Mouse (Mus musculus) liver (tissue): ENCODE data around the gene Ilf3.
A peak's percentile ranks its signal among the peaks of the same experiment; 100 is the strongest.
"Not testable (repeated sequence)": the region's sequence is repeated elsewhere in the genome, so short reads cannot be mapped to it uniquely, and the experiment has no call there.

Experiments used
- DNase-seq: peaks from one replicate; pipeline ENCODE4 v3.0.0-alpha.2; 2020; ENCODE audit warnings: mixed read lengths

Ilf3 gene

DNA sequence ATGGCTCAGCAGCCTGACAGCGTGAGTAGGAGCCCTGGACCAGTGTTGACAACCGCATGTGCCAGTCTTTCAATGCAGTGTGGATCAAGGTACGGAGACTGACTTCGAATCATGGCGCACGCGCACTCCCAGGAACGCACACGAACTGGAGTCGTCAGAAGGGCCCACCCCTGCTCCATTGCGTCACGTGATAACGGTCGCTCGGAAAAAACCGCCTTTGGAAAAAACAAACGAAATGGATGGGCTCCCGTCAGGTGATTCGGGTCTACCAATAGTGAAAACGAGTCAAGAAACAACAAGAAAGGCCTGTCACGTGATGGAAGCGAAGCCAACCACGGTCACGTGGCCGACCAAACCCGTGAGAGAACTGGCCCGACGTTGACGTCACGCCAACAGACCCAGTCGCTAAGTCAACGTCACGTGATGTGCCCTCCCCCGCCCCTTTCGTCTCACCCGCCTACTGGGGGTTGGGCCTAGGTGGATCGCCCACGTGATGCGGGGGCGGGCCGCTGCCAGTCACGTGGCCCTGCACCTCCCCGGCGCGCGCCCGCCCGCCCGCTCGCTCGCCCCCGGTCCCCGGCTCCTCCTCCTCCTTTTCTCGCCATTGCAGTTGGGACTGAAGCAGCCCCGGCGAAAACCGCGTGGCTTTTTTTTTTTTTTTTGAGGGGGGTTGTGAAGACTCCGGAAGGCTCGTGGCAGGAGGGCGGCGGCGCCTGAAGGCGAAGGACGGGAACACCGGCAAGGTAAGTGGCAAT lies at the start of gene Ilf3:
Gene Ilf3, plus strand, starts transcription at position 515 of the 755 bp plus-strand sequence.
- DNase-seq = peak; percentile 100

DNA sequence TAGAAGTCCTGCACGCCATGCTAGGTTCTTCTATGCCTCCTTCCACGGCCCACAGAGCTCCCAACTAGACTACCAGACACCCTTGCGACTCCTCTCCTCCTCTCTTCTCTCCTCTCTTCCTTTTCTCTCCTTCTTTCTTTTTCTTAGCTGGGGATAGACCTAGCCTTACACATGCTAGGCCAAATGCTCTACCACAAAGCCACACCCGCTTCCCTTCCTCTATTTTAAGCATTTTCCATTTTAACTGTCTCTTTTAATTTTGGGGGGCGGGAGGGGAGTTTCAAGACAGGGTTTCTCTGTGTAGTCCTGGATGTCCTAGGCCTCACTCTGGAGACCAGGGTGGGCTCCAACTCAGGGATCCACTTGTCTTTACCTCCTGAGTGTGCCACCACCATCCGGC lies 48.9 kb upstream of the Ilf3 start:
- DNase-seq = no peak

- no peak for DNase-seq
Measured at GRCm38 (mm10) chr9:21319503-21319902, 48.2 kb upstream of the Ilf3 start.

GRCm38 (mm10) chr9:21320280-21320618 lies 47.4 kb upstream of the Ilf3 start:
- DNase-seq = no peak

GRCm38 (mm10) chr9:21320619-21321512 lies 46.8 kb upstream of the Ilf3 start, which contains the start of gene Slc44a2:
TSS of gene Slc44a2 (plus strand) at chr9:21320698.
- DNase-seq = peak; percentile 91

- DNase-seq = peak; percentile 78
Measured at GRCm38 (mm10) chr9:21321513-21321835, 46.2 kb upstream of the Ilf3 start.

DNA sequence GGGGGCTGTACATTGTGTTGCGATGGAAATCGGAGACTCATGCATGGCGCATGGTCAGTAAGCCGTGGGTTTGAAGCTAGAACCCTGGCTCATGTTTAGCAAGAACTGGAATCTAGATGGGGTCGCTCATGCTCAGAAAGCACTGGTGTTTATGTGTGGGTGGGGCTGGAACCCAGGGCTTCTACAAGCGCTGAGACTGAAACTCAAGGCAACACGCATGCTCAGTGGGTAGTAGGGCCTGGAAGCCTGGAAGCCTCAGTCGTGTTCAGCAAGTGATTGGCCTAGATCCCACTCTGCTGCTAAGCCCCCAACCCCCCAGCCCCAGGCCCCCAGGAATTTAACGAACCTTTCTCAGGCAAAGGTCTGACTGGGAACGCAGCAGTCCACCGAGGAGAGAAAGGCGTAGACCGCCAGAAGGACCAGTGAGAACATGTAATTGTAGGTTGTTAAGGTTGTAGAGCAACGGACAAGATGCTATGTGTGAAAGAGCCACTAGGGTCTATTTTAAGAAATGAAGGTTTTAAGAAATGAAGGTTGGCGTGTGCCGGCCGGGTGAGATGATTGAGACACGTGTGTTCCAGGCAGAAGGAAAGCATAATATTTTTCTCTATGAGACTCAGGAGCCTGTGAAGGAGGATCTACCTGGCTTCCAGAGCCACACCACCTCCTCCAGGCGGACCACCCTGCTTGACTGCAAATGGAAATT lies 45.3 kb upstream of the Ilf3 start:
- no peak for DNase-seq

DNA sequence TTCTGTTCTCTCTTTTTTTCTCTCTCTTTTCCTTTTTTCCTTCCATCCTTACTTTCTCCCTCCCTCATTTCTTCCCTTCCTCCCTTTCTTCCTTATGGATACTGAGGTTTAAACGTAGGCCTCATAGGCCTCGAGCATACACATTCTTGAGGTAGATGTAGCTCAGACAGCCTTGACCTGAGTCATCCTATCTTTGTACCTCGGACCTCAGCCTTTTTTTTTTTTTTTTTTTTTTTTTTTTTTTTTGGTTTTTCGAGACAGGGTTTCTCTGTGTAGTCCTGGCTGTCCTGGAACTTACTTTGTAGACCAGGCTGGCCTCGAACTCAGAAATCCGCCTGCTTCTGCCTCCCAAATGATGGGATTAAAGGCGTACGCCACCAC lies 44.8 kb upstream of the Ilf3 start:
- not testable (repeated sequence) for DNase-seq

GRCm38 (mm10) chr9:21324269-21324668 lies 43.4 kb upstream of the Ilf3 start:
- no peak for DNase-seq

DNA sequence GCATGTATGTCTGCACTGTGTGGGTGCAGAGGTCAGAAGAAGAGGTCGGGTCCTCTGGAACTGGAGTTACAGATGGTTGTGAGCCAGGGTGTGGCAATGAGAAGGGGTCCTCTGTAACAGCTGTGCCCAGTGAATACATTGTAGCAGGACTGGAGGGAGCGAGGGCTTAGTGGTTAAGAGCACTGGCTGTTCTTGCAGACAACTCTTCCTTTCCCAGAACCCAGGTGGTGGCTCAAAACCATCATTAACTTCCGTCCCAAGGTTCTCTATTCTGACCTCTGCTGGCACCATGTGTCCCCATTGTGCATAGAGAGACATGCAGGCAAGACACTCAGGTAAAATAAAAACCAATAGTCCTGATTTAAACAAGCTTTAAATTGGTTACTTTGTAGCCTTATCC lies 40.1 kb upstream of the Ilf3 start:
- DNase-seq = no peak

GRCm38 (mm10) chr9:21328041-21328440 lies 39.6 kb upstream of the Ilf3 start:
- DNase-seq = no peak

GRCm38 (mm10) chr9:21329041-21329440 lies 38.6 kb upstream of the Ilf3 start:
- DNase-seq = no peak

DNA sequence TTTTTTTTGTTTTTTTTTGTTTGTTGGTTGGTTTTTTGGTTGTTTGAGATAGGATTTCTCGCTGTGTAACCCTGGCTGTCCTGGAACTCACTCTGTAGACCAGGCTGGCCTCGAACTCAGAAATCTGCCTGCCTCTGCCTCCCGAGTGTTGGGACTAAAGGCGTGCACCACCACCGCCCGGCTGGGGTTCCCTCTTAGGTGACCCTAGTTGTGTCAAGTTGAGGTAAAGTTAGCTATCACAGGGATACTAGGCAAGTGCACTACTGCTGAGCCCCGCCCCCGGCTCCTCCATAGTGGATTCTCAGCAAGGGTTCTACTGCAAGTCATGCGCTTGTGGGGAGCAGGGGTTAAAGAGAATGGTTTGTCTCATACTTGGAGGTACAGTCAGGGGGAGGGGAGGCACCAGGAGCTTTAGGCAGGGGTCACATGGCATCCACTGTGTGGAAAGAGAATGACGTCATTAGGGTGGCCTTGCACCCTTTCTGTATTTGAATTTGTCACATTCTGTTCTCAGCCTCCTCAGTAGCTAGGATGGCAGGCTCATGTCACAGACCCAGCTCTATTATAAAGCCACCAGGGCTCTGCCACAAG lies 37.9 kb upstream of the Ilf3 start:
- no peak for DNase-seq

DNA sequence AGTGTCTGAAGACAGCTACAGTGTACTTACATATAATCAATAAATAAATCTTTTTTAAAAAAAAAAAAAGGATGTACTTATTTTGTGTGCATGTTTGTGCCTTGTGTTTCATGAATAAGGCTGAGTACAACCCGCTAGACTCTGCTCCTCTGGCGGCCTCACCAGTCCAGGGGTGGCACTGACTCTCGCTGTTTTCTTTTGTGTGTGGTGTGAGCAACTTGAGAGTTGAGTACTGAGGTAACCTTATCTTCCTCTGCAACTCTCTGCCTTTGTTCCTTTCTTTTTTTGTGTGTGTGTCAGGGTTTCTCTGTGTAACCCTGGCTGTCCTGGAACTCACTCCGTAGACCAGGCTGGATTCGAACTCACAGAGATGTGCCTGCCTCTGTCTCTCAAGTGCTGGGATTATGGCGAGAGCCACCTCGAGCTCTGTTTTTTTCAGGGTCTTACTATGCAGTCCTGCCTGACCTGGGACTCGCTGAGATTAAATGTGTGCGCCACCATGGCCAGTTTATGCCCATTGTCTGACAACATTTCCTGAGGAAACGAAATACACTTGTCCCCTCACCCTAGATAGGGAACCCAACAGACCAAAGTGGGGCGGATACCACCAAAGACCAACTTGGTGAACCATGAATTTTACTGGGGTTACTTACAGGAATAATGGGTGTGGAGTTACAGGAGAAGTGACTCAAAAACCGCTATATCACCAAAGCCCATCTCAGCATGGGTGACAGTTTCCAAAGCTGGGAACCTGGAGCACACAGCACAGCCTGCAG lies 36.1 kb upstream of the Ilf3 start:
- no peak for DNase-seq

- no peak for DNase-seq
Measured at GRCm38 (mm10) chr9:21332161-21333061, 35.3 kb upstream of the Ilf3 start.

DNA sequence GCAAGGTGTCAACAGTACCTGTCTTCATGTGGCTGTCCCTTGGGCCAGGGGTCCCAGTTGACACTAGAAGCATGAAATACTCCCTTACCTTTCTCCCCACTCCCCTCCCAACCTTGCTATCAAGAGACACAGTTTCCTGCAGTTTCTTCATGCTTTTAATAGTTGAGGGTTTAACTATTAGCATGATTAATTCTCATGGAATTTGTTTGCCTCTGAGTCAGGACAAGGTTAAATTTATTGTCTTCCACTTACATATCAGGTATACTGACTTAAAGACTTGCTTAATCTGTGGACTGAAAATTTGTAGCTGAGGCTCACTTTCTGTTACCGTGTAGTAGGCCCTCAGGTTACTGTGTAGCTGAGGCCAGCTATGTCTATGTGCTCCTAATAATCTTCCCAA lies 34.1 kb upstream of the Ilf3 start:
- no peak for DNase-seq

DNA sequence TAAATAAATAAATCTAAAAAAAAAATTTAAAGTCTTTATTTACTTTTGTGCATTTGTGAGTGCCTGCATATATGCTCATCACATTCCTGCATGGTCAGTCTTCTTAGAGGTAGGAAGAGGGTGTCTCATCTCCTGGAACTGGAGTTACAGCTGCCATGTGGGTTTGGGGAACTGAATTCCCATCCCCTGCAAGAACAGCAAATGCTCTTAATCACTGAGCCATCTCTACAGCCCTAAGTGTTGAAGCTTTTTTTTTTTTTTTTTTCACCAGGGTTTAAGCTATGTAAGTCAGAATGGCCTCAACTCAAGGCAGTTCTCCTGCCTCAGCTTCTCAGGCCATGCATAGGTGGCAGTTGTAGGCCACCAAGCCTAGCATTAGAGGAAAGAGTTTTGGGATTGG lies 32.9 kb upstream of the Ilf3 start:
- no peak for DNase-seq

DNA sequence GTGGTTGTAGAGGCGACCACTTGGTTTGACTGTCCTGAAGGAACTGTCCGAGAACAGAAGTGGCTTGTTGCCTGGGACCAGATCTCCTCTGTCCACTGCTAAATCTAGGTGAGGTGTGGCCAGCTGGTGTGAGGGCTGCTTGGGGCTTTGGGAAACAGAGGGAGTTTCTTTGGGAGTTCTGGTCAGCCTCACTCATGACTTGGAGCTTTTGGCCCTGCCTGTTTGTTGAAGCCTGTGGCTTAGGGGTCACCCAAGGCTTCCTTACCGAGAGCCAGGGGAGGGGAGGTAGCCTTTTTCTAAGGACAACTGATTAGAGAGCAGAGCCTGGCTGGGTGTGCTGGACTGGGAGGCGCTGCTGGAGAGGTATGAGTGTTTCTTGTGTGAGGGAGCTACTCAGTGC lies 32.3 kb upstream of the Ilf3 start:
- no peak for DNase-seq

- DNase-seq = no peak
Measured at GRCm38 (mm10) chr9:21336491-21336890, 31.2 kb upstream of the Ilf3 start.

DNA sequence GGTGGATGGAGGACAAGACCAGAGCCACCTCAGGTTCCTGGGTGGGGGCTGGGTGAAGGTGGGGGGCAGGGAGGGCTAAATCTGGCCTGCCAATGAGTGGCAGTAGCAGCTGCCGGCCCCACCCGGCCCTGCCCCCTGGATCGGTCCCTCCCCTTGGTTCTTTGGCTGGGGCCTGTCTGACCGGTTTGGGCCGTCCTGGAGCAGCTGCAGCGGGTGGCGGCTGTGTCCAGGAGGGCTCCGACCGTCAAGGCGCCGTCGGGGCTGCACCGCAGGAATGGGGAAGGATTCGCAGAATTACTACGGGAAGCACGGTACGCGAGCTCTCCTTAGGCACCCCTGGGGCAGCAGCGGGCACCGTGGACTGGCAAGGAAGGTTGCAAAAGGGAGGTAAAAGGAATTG lies 30.0 kb upstream of the Ilf3 start:
- DNase-seq = peak; percentile 36

GRCm38 (mm10) chr9:21340411-21340810 lies 27.3 kb upstream of the Ilf3 start:
- DNase-seq = no peak
